Mouse (Mus musculus) pancreas, adult 10 weeks (tissue): ENCODE results near the gene Atp6ap1l. TPM values are rescaled to one million over a fixed set of nuclear protein-coding genes. Genes with fewer than 3 reads are reported as not detected.

Source experiments
- polyA plus RNA-seq: library from polyadenylated mRNA; stranded (reverse); fragments of 350-450 nt; fragmentation: Illumina TruSeq; extraction: RNeasy Lipid Tissue Mini Kit (QIAGEN cat#74804); gene quantifications from one replicate; pipeline ENCODE4 v1.2.3, GENCODE M21; 2015; ENCODE audit warnings: low read depth, low replicate concordance; ENCODE audit not compliant: insufficient read depth

The Atp6ap1l gene
- not detected for polyA plus RNA-seq

GRCm38 (mm10) chr13:90905176-90905575 is at the start of gene Atp6ap1l:
Gene Atp6ap1l, minus strand, starts transcription at chr13:90905355.

GRCm38 (mm10) chr13:90922751-90923612 is 17.8 kb upstream of the Atp6ap1l start, which contains the start of gene Rps23:
Gene Rps23, plus strand, starts transcription at chr13:90922958.

Other genes starting within 250 kb of the Atp6ap1l start
- gene Rps23, start 17.6 kb upstream of the Atp6ap1l start, polyA plus RNA-seq, result 519 TPM